Mouse (Mus musculus) fibroblast of lung, adult 2 months (primary cell): ENCODE measurements at regions not wholly inside any gene's neighbourhood (a gene's known extent, or its start where the extent isn't known, plus 50 kb on each side); places are given as distances from the start of the nearest gene placed in this dataset.

ENCODE experiments used
- DNase-seq: peaks from one replicate; pipeline ENCODE4 v3.0.0-alpha.2; 2011; ENCODE audit warnings: low read depth

- DNase-seq: no peak
These were observed 54.8 kb downstream of the 1700122O11Rik start for GRCm38 (mm10) chr17:47983286-47983685.

DNA sequence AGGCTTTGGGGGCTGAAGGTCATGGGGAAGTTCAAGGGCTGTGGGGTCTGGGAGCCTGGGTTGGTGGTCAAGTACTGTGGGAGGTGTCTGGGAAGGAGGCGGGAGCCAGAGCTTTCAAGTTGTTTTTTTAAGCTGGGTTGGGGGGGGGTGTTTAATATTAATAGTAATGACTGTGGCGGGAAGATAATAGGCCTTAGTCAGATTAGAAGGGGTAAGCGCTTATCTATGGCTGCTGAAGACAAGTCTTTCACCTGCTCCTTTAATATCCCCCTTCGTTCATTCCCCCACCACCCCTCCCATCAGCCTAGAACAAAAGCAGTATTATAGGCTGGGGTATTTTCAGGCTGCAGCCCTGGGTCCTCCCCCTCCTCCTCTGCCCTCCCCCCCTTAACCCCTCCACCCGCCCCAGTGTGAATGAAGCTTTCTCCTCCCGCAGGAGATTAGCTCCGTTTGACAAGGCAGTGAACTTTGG is 56.5 kb downstream of the 1700122O11Rik start:
- no peak for DNase-seq

DNA sequence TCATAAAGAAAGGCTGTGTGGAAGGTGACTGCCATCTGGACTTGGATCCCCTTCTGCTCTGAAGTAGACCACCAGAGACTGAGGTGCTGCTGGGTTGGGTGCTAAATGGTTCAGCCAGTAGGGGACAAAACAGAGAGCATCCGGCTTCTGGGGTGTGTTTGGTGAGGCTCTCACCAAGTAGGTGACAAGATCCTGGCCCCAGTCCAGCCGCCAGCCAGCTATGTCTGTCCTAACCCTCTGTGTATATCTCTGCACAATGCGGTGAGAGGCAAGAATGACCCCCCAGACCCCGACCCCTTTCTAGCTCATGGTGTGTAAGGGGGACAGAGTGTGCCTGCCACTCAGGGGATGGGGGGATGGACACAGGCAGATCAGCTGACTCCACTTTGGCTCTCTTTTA is 54.8 kb upstream of the Foxp4 start:
- no peak for DNase-seq

DNA sequence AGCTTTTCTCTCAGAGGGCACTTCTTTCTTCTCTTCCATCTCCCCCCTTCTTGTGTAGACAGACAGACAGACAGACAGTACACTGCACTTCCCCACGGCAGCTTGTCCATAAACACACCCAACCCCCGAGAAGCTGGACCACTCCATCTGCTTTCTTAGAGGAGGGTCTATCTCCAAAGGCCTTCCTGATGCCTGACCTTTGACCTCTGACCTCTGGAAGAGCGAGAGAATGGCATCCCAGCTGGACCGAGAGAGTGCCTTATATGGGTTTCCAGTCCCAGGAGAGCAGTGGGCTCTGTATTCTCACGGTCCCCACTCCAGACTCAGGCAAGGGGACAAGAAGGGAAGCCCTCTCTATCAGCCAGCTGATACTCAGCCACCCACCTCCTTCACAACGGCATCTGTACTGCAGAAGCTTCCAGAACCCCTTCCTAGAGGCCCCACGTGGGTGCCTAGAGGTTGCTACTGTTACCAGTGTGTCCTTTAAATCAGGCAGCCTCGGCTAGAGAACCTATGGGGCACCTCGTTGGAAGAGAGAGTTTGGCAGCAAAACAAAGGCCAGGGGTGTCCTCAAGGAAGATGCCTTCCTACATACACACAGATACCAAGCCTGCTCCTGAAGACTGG is 54.1 kb upstream of the Foxp4 start:
- no peak for DNase-seq

- DNase-seq: no peak
These were observed 53.6 kb upstream of the Foxp4 start for GRCm38 (mm10) chr17:47978001-47978400.

DNA sequence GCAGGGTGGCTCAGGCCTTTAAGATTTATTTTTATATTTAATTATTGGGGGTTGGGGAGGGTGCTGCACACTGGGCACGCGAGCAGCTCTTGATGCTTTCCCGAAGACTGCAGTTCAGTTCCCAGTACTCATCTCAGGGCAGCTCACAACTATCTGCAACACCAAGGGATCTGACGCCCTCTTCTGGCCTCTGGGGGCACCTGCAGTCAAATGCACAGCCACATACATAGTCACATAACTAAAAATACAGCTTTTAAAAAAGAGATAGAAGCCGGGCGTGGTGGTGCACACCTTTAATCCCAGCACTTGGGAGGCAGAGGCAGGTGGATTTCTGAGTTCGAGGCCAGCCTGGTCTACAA is 52.5 kb upstream of the Foxp4 start:
- DNase-seq: no peak

GRCm38 (mm10) chr17:47976061-47976998 is 51.9 kb upstream of the Foxp4 start:
- DNase-seq: peak; percentile 84

DNA sequence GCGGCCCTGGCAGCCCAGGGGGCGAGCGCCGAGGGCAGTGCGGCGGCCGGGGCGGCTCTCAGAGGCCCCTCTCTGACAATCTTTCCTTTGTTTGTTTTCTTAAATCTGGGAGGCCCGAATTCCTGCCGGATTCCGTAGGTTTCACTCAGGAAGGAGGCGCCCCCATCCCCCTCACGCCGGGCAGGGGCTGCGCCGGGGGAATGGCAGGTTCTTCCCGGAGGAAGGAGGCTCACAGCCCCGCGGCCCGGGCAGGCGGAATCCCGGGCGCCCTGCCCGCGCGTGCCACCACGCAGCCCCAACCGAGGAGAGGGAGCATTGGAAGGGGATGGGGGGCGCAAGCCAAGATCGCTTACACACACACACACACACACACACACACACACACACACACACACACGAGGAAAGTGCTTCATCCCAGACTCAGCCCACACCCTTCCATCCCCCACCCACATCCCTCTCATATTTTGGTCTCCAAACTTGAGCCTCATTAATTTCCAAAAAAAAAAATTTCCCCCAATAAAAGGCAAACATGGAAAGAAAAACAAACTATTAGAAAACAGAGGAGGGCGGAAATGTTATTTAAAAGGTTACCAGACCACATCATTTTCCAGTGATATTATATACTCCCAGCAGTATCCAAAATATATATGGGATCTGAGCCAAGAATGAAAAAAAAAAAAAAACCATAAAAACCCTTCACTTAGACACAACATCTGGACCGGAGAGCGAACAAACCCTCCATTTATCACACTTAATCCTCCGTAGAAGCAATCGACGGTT is 51.0 kb upstream of the Foxp4 start:
- DNase-seq: no peak

DNA sequence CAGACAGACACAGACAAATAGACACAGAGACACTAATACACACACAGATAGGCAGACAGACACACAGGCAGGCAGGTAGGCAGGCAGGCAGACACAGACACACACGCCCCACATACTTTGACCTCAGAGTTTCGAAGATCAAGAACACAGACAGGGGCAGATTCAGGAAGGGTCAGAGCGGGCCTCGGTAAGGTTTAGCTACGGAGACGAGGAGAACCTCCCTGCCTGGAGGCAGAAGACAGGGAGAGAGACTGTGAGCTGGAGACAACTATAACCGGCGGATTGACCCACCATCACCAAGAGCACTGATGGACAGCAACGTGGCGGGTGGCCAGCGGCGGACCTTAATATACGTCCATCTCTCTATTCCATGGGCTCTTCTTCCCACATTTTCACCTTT is 50.1 kb upstream of the Foxp4 start:
- no peak for DNase-seq
